Mouse (Mus musculus) adrenal gland, adult 18-20 months (tissue): ENCODE measurements at regions not wholly inside any gene's neighbourhood (a gene's known extent, or its start where the extent isn't known, plus 50 kb on each side); places are given as distances from the start of the nearest gene placed in this dataset.
A peak's percentile ranks its signal among the peaks of the same experiment; 100 is the strongest.

Experiments used
- DNase-seq, 2 experiments: peaks; one replicate each; pipeline ENCODE4 v3.0.0; 2021 to 2022; ENCODE audit warnings: low spot score in 2 of 2

DNA sequence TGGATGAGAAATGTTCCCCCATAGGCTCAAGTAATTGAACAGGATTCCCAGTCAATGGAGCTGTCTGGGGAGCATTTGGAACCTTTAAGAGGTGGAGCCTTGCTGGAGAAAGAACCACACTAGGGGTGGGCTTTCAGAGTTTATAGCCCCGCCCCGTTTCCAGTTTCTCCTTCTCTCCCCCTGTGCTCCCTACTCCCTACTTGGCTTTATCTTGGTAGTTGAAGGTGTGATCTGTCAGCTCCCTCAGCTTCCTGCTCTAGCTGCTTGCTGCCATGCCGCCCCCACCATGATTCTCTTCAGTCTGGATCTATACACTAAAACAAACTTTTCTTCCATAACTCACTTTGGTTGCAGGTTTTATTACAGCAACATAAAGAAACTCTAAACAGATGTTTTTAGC is 59.5 kb upstream of the Pabpc6 start:
- no peak for DNase-seq

DNA sequence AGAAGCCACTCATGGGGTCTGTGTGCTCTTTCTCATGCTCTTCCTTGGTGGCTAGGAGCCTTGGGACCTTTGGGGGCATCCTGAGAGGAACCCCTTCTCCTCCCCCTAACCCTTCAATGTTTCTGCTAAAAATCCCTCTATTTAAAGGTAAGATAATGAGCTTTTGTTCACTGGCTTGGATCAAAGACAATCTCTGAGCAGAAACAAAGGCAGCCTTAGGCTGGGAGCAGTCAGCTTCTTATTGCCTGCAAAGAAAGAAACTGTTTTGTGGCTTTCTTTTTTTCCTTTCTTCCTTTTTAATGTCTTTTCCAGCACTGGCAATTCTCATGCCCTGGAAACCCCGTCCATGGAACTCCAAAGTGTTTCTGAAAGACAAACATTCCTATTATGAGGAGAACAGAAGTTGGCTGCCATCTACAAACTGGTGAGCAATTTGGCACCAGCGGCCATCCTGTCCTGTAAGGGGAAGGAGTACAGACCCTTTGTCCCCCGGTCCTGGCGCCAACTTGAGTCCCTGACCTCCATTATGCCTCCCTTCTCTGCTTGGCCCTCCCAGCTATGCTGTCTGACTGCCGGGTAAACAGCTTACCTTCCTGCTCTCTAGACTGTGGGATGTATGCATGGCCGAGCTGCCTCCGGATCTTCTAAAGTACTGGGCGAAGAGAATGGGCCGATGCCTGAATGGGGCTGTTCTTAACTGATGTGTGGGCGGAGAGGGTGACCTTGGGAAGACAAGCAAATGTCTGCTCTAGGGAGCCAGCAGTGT is 56.4 kb upstream of the Pabpc6 start:
- DNase-seq = no peak

DNA sequence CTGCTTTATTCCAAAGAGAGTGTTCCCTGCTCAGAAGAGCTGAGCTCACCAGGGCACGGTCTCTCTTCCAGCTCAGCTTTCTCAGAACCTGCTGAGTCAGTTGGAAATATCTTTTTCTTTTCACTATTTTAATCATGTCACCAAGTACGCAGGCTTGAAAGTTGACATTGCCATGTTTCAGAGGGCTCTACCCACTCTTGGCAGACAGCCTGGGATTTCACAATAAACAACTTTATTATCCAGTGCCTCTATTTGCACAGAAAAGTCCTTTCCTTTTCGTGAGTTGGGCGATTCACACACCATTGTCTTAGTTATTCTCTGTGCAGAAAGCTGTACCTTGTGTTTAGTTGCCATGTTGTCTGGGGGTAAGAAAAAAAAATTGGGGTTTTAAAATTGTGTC is 54.0 kb upstream of the Pabpc6 start:
- peak in 1 of 2 experiments; percentile 28 for DNase-seq

DNA sequence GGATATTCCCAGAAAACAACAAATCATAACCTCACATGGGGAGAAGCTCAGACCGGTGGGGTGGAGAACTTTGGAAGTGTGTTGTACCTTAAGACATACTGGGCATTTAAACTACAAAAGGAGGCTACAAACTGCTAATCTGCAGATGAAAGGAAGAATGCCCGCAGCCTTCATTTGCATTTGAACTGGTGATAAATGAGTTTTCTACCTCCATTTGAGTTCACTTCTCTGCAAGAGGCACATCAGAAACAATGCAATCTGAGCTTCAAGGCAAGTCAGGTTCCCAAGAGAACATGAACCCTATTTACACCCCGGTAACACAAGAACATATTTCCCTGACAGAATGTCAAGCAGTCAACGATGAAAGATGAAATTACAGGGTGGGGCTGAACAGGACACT is 53.2 kb upstream of the Pabpc6 start:
- no peak for DNase-seq
